Mouse (Mus musculus): ENCODE measurements at regions not wholly inside any gene's neighbourhood (a gene's known extent, or its start where the extent isn't known, plus 50 kb on each side); places are given as distances from the start of the nearest gene placed in this dataset.

DNA sequence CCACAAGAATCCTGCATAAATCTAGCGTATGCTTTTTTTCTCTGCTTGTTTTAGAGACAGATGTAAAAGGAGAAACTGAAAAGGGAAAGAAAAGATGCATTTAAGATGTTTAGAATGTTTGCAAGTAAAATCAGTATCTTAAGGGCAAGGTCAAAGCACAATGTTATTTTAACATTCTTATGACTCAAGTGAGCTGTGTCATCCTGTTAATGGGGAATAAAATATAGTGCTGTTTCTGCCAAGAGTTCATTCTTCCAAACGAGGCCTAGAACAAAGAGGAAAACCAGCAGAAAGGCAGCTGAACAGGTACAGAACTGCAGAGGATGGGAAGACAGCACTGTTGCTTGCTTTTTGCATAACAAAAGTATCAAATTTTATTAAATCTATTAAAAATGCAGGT lies 156.7 kb upstream of the Tmtc1 start:
- no peak for DNase-seq (ENCODE audit: low read depth, low spot score)

DNA sequence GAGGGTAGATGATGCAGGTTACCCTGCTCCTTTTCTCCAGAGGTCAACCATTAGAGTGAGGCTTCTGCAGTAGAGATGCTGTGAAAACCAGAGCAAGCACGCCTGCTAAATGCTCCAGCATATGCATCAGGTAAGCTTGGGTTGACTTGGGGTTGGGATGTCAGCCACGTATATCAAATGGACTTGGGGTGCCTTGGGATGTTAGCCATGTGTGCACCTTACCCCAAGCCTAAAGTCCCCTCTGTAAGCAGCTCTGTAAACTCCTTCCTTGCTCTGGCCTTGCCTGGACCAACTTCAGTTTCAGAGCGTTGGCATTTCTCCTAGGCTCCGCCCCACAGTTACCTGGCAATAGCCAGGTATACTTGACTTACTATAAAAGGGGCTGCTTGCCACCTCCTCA lies 155.3 kb upstream of the Tmtc1 start:
- no peak for DNase-seq (ENCODE audit: low read depth, low spot score)

- peak; percentile 19 for DNase-seq (ENCODE audit: low read depth, low spot score)
These were observed 154.7 kb upstream of the Tmtc1 start for GRCm38 (mm10) chr6:148598746-148599337.

DNA sequence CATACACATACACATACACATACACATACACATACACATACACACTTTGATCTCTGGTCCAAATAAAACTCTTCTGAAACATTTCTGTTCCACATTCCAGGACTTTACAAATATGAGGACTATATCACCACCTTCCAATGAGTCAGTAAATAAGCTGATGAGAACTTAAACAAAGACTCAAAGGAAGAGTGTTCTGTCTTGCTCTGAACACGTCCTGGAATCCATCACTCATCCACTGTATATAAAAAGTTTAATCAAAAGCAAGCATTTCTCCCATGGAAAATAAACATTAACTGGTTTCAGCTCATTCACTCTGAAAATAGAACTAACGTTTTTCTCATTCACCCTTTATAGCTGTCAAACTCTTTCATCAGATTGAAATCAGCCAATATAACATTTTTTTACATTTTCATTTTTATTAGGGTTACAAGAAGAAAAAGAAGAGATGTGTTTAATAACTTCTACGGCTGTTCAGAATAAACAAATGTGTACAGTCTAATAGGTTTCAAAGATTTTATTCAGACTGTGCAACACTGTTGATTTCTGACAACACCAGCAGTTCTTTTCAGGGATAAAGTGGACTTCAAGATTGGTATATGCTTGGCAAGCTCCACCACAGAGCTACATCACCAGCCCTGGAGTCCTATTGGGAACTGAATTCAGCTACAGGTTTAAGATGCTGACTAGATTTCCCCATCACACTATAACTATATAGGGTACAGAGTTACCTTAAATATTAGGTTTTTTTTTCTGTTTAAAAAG lies 151.0 kb upstream of the Tmtc1 start:
- no peak for DNase-seq (ENCODE audit: low read depth, low spot score)

- DNase-seq (ENCODE audit: low read depth, low spot score): no peak
These were observed 144.8 kb upstream of the Tmtc1 start for GRCm38 (mm10) chr6:148588971-148589370.

DNA sequence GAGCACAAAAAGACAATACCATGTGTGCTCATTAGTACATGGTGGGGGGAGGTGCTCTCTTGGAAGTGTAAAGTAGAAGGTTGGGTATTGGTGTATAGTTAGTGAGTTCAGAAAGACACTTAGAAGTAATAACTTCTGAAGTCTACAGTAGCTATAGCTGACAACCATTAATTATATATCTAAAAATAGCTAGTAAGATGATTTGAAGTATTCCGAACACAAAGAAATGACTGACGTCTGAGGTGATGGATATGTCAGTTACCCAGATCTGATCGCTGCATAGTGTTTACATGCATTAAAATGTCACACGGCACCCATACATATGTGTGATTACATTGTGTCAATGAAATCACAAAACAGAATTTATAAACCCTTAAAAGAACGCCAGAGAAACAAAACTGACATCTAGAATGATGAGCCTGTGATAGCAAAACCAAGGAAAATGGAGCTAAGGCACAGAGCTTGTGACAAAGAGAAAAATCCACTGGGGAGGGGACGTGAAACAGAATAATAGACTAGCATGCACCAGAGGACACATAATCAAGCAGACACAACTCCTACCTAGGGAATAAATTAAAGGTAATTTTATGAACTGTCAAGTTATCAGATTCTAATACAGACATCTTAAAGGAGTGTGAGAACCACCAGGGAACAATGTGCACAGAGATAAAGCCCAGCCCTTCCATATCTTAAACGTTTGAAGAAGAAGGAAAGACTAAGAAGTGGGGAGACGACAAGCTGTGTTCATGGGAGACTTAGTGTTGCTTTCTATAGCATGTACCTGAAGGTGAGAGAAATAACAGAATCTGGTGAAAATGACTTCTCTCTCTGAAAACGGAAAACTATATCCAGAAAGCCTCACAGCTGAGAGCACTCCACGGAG lies 142.5 kb upstream of the Tmtc1 start:
- no peak for DNase-seq (ENCODE audit: low read depth, low spot score)

GRCm38 (mm10) chr6:148584126-148584525 lies 139.9 kb upstream of the Tmtc1 start:
- no peak for DNase-seq (ENCODE audit: low read depth, low spot score)

DNA sequence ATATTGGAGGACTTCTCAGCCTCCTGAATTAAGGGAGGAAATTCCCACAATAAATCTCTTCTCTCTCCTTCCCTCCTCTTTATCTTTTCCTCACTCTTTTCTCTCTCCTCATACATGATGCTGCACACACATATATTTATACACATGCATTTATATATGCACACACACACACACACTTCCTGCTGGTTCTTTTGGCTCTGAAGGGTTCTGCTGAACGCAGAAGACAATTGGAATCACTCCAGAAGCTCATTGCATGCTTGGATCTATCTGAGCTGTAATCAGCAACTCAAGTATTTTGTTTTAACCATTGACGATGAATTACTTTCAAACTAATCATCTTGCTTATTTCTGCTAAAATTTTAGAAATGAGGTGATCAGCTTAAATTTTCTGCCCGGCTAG lies 134.1 kb upstream of the Tmtc1 start:
- no peak for DNase-seq (ENCODE audit: low read depth, low spot score)

GRCm38 (mm10) chr6:148577663-148578062 lies 133.5 kb upstream of the Tmtc1 start:
- no peak for DNase-seq (ENCODE audit: low read depth, low spot score)

DNA sequence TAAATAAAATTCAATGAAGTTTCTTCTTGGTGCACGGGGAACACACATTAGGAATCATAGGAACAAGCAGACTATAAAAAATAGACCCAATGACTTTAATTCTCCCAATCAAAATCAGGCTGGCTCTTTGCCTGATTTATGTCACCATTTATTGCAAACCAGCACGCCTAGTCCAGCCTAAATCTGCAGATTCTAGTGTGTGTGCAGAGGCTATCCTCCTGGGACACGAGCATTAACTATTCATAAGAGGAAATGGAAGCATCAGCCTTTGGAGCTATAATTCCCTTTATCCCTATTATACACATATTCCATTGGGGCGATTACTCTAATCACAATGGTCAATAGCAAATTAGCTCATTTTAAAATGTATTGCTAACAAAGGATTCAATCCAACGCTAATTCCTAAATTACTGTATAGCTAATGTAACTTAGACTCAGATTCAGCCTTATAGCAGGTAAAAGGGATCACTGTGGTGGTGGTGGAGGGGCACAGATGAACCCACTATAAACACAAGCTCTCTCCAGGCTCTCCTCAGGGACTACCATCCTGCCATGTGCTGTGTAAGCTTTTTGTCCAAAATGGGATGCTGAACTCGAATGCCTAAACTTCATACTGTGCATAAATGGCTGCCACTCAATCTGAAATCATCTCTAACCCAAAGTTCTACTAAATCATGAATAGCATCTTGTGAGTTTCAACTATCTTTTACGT lies 130.7 kb upstream of the Tmtc1 start:
- DNase-seq (ENCODE audit: low read depth, low spot score): no peak

DNA sequence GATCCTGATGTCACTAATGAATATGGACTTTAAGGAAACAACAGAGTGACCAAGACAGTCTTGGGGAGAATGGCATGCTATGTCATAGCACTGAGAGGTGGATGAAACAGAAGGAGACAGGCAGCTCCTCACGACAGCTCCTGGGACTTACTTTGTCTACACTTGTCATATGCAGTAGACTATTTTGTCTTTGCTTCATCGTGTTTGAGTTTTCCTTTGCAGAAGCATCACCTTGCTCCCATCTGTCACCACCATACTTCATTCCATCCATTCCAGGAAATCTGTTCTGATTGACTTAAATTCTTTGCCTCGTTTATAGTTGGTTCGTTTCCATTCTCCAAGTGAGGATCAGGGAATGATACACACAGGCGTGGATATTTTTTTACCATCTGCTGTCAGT lies 128.0 kb upstream of the Tmtc1 start:
- no peak for DNase-seq (ENCODE audit: low read depth, low spot score)

DNA sequence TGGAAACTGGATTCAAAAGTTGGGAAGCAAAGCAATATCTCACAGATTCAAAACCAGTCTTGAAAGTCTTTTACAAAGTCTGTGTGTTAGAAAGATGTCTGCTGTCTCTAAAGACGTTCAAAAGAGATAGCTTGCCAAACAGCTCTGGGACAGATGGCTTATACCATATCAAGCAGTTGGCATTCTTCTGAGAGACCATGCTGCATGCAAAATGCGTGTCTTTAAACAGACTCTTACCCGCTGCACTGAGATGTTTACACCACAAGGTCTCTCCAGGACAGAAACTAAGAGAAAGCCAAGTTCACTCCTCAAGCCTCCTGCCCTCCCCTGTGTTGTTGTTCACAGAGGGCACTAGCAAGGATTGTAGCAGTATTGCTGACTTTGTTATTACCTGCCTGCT lies 127.5 kb upstream of the Tmtc1 start:
- DNase-seq (ENCODE audit: low read depth, low spot score): no peak

DNA sequence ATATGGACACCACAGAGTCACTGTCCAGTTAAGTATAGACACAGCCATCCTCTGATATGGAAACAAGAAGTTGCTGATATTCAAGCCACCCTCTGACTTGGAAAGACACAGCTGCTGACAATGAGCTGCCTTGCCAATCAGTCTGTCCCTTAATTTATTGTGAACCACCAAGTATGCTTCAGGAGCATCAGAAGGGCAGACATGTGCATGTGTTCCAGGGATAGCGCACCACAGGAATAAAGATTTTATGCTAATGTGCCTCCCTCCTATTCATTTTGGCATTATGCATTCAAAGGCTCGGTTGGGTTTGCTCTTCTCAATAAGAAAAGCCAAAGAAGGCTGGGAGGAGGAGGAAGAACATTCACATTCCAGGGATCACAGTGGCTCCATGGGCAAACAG lies 120.0 kb upstream of the Tmtc1 start:
- no peak for DNase-seq (ENCODE audit: low read depth, low spot score)

- DNase-seq (ENCODE audit: low read depth, low spot score): no peak
These were observed 118.1 kb upstream of the Tmtc1 start for GRCm38 (mm10) chr6:148562206-148562708.

DNA sequence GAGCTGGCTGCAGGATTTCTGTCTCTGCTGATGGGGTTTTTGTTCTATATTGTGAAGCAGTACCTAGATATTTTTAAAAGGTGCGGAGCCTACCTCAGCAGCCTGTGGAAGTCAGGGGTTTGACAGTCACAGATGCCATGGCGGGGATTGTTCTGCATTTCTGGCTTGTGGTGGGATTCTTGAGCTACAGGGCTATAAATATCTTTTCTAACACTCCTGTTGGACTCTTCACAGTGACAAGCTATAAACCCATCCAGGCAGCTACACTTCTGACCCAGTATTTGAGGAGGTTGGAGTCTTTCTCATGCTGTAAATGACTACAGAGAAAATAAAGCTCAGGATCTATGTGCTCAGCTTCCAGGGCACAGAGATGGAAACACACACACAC lies 112.3 kb upstream of the Tmtc1 start:
- no peak for DNase-seq (ENCODE audit: low read depth, low spot score)

DNA sequence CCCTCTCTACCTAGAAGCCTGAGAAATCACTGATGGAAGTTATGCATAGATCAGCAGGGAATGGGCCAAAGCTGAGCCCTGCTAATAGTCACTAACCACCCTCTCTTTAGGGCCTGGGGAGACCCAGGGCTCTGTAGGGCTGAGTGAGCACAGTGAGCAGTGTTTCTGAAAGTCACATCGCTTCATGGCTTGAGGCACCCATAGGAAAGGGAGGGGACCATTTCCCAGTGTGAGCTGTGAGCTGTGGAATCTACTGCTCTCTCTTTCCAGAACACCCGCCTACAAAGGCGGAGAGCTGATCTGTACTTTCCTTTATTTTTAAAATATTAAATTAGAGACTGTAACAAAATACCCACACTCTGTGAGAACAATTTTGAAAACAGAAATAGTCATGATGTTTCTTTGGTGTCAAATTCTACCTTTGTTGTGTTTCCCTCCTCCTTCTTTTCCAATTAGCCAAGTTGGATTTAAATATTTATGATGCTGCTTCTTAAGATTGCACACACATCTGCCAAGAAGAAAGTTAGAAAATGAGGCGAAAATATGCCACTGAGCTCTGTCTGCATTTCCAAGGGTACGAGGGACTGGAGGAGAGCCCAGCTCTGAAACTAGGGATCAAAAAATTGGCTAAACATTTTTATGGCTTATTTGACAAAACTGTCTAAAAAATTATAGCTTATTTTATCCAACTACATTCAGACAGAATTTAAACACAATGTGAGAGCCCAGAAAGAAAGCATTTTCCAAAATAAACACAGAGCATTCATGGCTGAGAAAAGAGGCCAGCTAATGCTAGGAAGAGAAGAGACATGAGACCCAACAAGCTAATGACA lies 111.7 kb upstream of the Tmtc1 start:
- DNase-seq (ENCODE audit: low read depth, low spot score): no peak

DNA sequence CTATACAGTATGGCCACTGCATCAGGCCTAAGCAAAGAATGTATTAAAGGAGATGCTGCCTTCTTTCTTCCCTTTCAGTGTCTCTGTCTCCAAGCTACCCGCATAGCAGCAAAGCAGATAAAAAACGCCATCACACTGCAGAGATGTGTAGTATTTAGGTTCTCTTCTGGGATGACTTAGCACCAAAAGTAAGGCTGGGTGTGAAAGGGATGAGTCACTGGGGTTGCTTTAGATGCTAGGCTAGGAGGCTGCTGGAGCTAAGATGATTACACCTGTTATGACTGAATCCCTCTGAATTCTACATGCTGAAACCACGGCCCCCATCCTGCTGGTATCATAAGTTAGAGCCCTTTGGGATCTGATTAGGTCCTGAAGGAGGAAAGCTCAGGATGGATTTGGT lies 110.3 kb upstream of the Tmtc1 start:
- DNase-seq (ENCODE audit: low read depth, low spot score): no peak

- DNase-seq (ENCODE audit: low read depth, low spot score): no peak
These were observed 109.4 kb upstream of the Tmtc1 start for GRCm38 (mm10) chr6:148553616-148554015.

GRCm38 (mm10) chr6:148551097-148551496 lies 106.9 kb upstream of the Tmtc1 start:
- no peak for DNase-seq (ENCODE audit: low read depth, low spot score)

DNA sequence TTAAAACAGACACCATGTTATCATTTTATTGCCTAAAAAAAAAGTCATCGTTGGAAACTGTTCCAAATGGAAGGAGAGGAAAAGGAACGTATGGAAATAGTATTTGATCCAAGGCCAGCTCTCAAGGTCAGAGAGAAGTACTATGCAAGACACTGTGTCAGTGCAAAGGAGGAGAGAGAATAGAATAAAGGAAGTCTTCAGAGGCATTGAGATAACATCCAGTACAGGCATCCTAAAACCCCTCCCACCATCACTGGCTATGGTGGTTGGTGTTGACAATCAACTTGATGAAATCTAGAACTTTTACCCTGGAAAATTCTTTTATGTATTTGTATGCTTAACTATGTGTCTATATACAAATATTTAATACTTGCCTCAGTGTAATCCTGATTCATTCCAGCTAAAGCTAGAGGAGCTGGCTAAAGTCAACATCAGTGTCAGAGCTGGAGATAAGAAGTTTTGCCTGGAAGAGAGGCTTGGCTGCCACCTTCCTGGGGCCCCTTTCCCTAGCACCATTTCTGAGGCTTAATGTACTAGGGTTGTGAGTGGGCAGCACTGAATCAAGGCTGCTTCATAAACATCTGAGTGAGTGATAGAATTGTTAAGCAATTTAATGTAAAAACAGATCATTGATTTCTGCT lies 104.1 kb upstream of the Tmtc1 start:
- DNase-seq (ENCODE audit: low read depth, low spot score): no peak

All from embryo, embryonic 11.5 days (tissue).